Mouse (Mus musculus): ENCODE data around the gene Arhgef3.

DNA sequence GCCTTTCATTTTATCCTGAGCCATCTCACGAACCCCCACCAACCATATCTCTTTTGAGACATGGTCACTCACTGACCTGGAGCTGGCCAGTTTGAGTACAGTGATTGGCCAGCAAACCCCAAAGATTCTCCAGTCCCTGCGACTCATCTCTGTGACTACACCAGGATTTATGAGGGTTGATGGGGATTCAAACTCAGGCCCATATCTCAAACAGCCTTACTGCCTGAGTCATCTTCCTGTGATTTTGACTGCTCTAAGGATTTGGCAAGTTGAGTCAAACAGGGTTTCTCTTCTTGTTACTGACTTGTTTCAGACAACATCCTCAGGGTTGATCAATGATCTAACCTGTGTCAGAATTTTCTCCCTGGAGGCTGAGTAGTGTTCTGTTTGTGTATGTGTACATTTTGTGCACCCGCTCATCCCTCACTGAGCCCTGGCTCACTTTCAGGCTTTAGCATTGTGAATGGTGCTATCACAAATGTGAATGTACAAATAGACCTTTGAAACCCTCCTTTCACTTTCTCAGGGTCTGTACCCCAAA, 124.9 kb downstream of the Arhgef3 start:
- TF ChIP-seq CTCF (IDR thresholded peaks at IDR 0.05) (no peak), EP300 (IDR thresholded peaks at IDR 0.05) (no peak)

Measured in lung, postnatal 0 days (tissue).